Mouse (Mus musculus): ENCODE measurements around the gene Tmed10. TPM values are rescaled to one million over a fixed set of nuclear protein-coding genes. Genes with fewer than 3 reads are reported as not detected.

Gene Tmed10
- polyA plus RNA-seq, 1 experiment from 2014 or later = 334 TPM

DNA sequence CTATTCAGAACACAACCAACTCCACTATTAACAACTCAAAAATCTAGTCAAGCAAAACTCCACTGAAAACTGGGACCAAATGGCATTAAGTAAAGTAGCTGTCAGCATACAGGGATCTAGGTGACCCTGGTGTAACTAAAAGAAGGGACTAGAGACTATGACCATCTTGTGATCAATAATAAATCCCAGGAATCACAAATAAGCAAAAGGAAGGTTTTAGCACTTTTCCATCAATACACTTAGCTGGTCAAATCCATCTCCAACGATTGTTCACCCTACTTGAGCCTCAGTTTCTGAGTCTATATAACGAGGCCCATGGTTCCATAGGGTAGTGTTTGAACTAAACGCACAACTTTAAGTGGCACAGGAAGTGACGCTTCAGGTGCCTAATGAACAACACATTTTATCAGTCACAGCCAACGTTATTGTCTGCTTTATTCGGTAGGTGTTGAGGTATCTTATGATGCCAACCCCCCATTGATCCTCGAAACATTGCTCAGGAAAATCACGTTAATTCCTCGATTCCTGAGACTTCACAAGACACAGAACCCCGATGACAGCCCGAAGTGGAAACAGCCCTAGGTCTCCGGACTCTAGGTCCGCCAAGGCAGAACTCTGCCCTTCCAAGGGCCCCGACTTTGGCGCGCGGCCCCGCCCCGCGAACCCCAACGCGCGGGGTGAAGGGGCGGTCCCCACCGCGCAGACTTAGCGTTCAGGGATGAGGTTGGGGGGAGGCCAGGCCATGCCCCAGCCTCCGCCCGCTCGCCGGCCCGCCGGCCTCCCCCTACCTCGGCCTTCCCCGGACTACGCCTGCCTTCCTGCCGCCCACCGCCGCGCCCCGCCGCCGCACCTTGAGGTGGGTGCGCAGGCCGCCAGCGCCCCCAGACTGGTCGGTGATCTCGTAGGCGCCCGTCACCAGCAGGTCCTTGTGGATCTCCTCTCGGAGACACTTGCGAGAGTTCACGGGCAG is 771 bp downstream of the Tmed10 start:
- H3K36me3 ChIP-seq = no peaks in the 10 kb centered on the region
- peak; percentile 80 for ATAC-seq (ENCODE audit: insufficient number of reproducible peaks, low FRiP score, low TSS enrichment, low read depth)
- WGBS = under 1% methylated on average over 52 of the region's 53 CpGs

DNA sequence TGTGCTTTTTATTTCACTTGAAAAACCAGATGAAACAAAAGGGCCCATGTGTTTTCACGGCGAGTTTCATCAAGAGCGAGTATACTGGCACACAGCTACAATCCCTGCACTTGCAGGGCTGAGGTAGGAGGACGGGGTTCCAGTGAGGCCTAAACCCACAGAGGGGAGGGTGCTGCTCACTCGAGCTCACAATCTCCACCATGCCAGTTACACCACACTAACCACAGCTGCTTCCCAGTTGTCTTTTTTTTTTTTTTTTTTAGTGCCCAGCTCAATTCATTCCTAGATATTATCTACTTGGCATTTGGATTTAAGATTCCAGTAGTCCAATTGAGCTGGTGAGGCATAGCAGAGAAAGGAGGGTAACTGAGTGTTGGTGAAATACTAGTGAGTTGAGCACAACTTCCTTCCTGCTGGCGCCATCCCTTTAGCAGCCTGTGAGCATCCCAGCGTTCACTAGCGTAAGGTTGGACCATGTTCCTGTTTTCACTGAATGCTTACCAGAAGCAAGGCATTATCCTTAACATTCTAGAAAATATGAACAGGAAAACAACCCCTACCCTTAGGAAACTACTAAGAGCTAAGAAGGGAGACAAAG is 2.5 kb downstream of the Tmed10 start:
- ATAC-seq (ENCODE audit: insufficient number of reproducible peaks, low FRiP score, low TSS enrichment, low read depth) = no peak
- Histone ChIP-seq H3K4me3 (replicated peaks) (no peak overlapping the region), H3K27me3 (no peaks in the 10 kb centered on the region), H3K9ac (no peak overlapping the region), H3K27ac (replicated peaks) (no peak overlapping the region), H3K9me3 (replicated peaks) (no peaks in the 10 kb centered on the region), H3K36me3 (no peaks in the 10 kb centered on the region), H3K4me2 (replicated peaks) (no peak overlapping the region), H3K4me1 (peaks cover 15% of the 10 kb centered on the region)
- WGBS = 63% methylated on average over 8 of the region's 8 CpGs

More for the DNA sequence above, 771 bp downstream of the Tmed10 start:
- Histone ChIP-seq H3K4me2 (replicated peaks) (peak overlapping the region; percentile 62), H3K9ac (peak overlapping the region; percentile 88), H3K4me1 (peaks cover 15% of the 10 kb centered on the region), H3K27ac (replicated peaks) (peak overlapping the region; percentile 89), H3K27me3 (no peaks in the 10 kb centered on the region), H3K9me3 (replicated peaks) (no peaks in the 10 kb centered on the region), H3K4me3 (replicated peaks) (peak overlapping the region; percentile 84)

DNA sequence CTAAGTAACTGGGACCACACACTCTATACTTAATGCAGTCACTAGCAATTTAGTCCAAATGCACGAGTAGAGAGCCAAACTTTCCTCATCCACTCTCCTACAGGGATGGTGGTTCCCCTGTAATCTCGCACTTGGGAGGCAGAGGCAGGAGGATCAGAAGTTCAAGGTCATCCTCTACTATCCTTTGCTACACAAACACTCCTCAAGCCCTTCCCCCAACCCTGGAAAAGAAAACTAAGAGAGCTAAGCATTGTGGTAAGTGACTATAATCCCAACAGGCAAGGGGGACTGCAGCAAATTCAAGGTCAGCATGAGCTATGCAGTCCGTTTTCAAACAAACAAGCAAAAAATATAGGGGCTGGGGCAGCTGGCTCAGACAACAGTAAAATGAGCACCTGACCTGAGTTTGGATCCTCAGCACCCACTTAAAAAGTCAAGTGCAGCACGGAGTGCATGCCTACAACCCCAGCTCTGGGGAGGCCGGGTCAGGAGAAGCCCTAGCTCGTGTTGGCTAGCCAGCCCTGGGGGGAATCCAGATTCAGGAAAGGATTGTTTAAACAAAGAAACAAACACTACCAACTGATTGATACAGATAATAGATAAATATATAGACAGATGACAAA is 6.1 kb downstream of the Tmed10 start:
- Histone ChIP-seq H3K9ac (no peak overlapping the region), H3K27ac (replicated peaks) (no peak overlapping the region), H3K27me3 (no peaks in the 10 kb centered on the region), H3K36me3 (peaks cover 4% of the 10 kb centered on the region; the same call in 1 of the 2 replicates), H3K4me1 (peaks cover 14% of the 10 kb centered on the region), H3K4me2 (replicated peaks) (no peak overlapping the region), H3K9me3 (replicated peaks) (no peaks in the 10 kb centered on the region), H3K4me3 (replicated peaks) (no peak overlapping the region)
- ATAC-seq (ENCODE audit: insufficient number of reproducible peaks, low FRiP score, low TSS enrichment, low read depth) = no peak
- 82% methylated on average over 6 of the region's 6 CpGs for WGBS

- Histone ChIP-seq H3K9ac (no peak overlapping the region), H3K9me3 (replicated peaks) (no peaks in the 10 kb centered on the region), H3K4me3 (replicated peaks) (no peak overlapping the region), H3K27me3 (no peaks in the 10 kb centered on the region), H3K27ac (replicated peaks) (no peak overlapping the region), H3K4me2 (replicated peaks) (no peak overlapping the region), H3K4me1 (0 out of 2 replicates have a peak, but pooled peaks cover 4% of the 10 kb centered on the region), H3K36me3 (peaks cover 8% of the 10 kb centered on the region; the same call in 1 of the 2 replicates)
- no peak for ATAC-seq (ENCODE audit: insufficient number of reproducible peaks, low FRiP score, low TSS enrichment, low read depth)
- 80% methylated on average over 3 of the region's 3 CpGs for WGBS
These were observed 8.4 kb downstream of the Tmed10 start for GRCm38 (mm10) chr12:85366271-85366670.

DNA sequence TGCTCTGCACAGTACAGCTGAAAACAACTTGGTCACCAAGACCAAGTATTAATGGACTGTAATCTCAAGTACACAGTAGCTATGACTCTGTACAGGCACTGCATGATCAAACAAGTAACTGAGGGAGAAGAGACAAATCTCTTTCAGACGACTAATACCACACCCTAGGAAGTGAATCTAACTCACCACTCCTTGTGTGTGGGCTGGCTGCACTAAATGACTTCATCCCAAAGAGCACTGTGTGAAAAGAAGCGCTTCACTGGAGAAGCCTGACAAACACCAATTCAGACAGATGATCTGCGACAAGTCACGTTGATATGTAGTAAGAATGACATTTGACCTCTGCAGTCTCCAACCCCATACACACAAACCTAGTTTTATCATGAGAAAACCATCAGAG is 12.1 kb downstream of the Tmed10 start:
- H3K4me3 ChIP-seq (replicated peaks) = no peak overlapping the region
- H3K27me3 ChIP-seq = no peaks in the 10 kb centered on the region
- ATAC-seq (ENCODE audit: insufficient number of reproducible peaks, low FRiP score, low TSS enrichment, low read depth) = no peak
- no peak overlapping the region for H3K27ac ChIP-seq (replicated peaks)
- no peak overlapping the region for H3K9ac ChIP-seq
- no peaks in the 10 kb centered on the region for H3K9me3 ChIP-seq (replicated peaks)
- 66% methylated on average over 4 of the region's 4 CpGs for WGBS
- no peak overlapping the region for H3K4me2 ChIP-seq (replicated peaks)
- peaks cover 7% of the 10 kb centered on the region; the same call in 1 of the 2 replicates for H3K4me1 ChIP-seq
- H3K36me3 ChIP-seq = peaks cover 8% of the 10 kb centered on the region; the same call in 1 of the 2 replicates

DNA sequence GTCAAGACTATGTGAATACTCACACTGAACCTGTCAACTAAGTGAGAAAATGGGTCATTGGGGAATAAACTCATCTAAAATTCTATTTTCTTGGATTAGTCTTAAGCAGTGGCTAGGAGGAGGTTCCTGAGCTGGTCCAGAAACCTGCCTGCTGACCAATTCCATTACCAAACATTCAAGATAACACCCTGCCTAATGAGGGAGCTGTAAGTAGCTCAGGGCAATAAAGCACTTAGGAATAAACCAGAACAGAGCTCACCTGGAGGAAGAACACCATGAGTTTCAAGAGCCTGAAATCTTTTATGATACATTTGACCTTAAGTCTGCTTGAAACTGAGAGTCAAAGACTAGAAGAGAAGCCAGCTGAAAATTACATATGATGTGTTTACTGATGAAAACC is 13.1 kb downstream of the Tmed10 start:
- H3K4me3 ChIP-seq (replicated peaks) = no peak overlapping the region
- no peak for ATAC-seq (ENCODE audit: insufficient number of reproducible peaks, low FRiP score, low TSS enrichment, low read depth)
- H3K27me3 ChIP-seq = no peaks in the 10 kb centered on the region
- H3K9me3 ChIP-seq (replicated peaks) = no peaks in the 10 kb centered on the region
- peaks cover 7% of the 10 kb centered on the region; the same call in 1 of the 2 replicates for H3K4me1 ChIP-seq
- no peak overlapping the region for H3K27ac ChIP-seq (replicated peaks)
- no peak overlapping the region for H3K9ac ChIP-seq
- H3K36me3 ChIP-seq = peaks cover 8% of the 10 kb centered on the region; the same call in 1 of the 2 replicates
- no peak overlapping the region for H3K4me2 ChIP-seq (replicated peaks)

GRCm38 (mm10) chr12:85361165-85361564 is 13.5 kb downstream of the Tmed10 start:
- whole genome bisulfite sequencing = 79% methylated on average over 3 of the region's 3 CpGs
- peaks cover 7% of the 10 kb centered on the region; the same call in 1 of the 2 replicates for H3K4me1 ChIP-seq
- no peak overlapping the region for H3K4me2 ChIP-seq (replicated peaks)
- no peak for ATAC-seq (ENCODE audit: insufficient number of reproducible peaks, low FRiP score, low TSS enrichment, low read depth)
- peaks cover 8% of the 10 kb centered on the region; the same call in 1 of the 2 replicates for H3K36me3 ChIP-seq
- H3K4me3 ChIP-seq (replicated peaks) = no peak overlapping the region
- no peaks in the 10 kb centered on the region for H3K27me3 ChIP-seq
- H3K27ac ChIP-seq (replicated peaks) = no peak overlapping the region
- no peaks in the 10 kb centered on the region for H3K9me3 ChIP-seq (replicated peaks)
- no peak overlapping the region for H3K9ac ChIP-seq

GRCm38 (mm10) chr12:85354061-85354460 is 20.6 kb downstream of the Tmed10 start:
- Histone ChIP-seq H3K4me2 (replicated peaks) (no peak overlapping the region), H3K36me3 (peaks cover 19% of the 10 kb centered on the region), H3K9me3 (replicated peaks) (no peaks in the 10 kb centered on the region), H3K27me3 (no peaks in the 10 kb centered on the region), H3K27ac (replicated peaks) (no peak overlapping the region), H3K9ac (no peak overlapping the region), H3K4me3 (replicated peaks) (no peak overlapping the region), H3K4me1 (peaks cover 7% of the 10 kb centered on the region; the same call in 1 of the 2 replicates)
- no peak for ATAC-seq (ENCODE audit: insufficient number of reproducible peaks, low FRiP score, low TSS enrichment, low read depth)
- 94% methylated on average over 3 of the region's 3 CpGs for WGBS

GRCm38 (mm10) chr12:85350407-85351232 is 24.0 kb downstream of the Tmed10 start:
- H3K9me3 ChIP-seq (replicated peaks) = no peaks in the 10 kb centered on the region
- ATAC-seq (ENCODE audit: insufficient number of reproducible peaks, low FRiP score, low TSS enrichment, low read depth) = no peak
- no peak overlapping the region for H3K4me3 ChIP-seq (replicated peaks)
- H3K27ac ChIP-seq (replicated peaks) = peak overlapping the region; percentile 75
- H3K36me3 ChIP-seq = peaks cover 36% of the 10 kb centered on the region
- 0 out of 2 replicates have a peak, but pooled peaks cover 3% of the 10 kb centered on the region for H3K4me1 ChIP-seq
- whole genome bisulfite sequencing = 55% methylated on average over 10 of the region's 10 CpGs
- no peaks in the 10 kb centered on the region for H3K27me3 ChIP-seq
- H3K9ac ChIP-seq = no peak overlapping the region
- H3K4me2 ChIP-seq (replicated peaks) = no peak overlapping the region

DNA sequence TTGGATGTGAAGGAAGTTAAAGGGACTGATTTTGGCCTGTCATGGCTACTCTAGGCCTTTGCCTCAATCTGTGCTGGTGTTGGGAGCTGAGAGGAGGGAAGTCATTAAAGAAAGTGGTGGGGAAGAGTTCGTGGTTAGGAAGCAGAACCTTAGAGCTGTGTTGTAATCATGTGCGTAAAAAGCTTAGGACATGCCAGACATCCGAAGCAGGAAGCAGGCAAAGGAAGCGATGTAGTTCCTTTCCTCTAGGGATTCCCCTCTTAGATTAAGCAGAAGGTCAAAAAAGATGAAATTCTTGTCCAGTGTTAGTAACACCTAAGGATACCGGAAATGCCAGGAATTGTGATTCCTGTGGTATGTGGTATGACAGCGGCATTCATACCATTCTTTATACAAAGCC is 26.3 kb downstream of the Tmed10 start:
- no peak overlapping the region for H3K9ac ChIP-seq
- peak overlapping the region; percentile 44; the same call in 1 of the 2 replicates for H3K27ac ChIP-seq (replicated peaks)
- no peak for ATAC-seq (ENCODE audit: insufficient number of reproducible peaks, low FRiP score, low TSS enrichment, low read depth)
- 73% methylated on average over 6 of the region's 6 CpGs for WGBS
- H3K4me2 ChIP-seq (replicated peaks) = no peak overlapping the region
- H3K36me3 ChIP-seq = peaks cover 32% of the 10 kb centered on the region
- H3K4me3 ChIP-seq (replicated peaks) = no peak overlapping the region
- no peaks in the 10 kb centered on the region for H3K9me3 ChIP-seq (replicated peaks)
- H3K27me3 ChIP-seq = no peaks in the 10 kb centered on the region
- peaks cover 13% of the 10 kb centered on the region for H3K4me1 ChIP-seq

All from embryonic facial prominence, embryonic 15.5 days (tissue).